Mouse (Mus musculus): ENCODE data around the gene Klra1.
"Not testable (repeated sequence)": the region's sequence is repeated elsewhere in the genome, so short reads cannot be mapped to it uniquely, and the experiment has no call there.

The Klra1 gene

DNA sequence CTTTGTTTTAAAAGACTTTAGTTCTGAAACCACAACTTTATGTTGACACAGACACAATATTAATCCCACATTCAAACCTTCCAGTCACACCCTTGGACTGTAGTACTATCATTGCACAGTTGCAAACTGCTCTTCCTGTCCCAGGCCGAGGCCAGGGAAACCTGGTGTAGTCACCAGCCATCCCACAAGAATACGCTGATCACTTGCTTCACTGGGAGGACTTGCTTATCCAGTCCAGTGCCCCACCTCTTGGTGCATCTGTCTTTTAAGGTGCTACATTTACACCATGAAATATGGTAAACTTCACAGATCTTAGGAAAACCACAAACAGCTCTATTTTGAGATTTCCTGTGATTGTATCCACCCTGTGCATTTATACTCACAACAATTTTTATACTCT lies at the start of gene Klra1:
Klra1 (minus strand) TSS at position 125 of the 400 bp plus-strand sequence.
- no peak for DNase-seq (ENCODE audit: low read depth, low spot score)

DNA sequence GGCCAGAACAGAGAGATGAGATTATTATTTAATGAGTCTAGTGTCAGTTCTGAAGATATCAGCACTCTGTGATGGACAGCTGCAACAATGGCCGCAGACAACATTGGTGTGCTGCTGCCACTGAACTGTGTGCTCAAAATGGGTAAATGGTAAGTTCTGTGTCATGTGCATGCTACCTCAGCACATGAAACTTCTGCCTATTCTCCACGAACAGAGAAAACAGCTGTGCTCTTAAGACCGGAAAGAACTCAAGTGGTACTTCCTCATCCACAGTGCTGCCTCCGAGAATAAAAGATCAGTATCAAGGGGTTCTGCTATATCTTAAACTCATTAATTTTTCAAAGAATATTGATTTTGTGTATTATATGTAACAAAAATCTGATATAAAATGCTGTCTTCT lies 42.8 kb upstream of the Klra1 start:
- no peak for DNase-seq (ENCODE audit: low read depth, low spot score)

DNA sequence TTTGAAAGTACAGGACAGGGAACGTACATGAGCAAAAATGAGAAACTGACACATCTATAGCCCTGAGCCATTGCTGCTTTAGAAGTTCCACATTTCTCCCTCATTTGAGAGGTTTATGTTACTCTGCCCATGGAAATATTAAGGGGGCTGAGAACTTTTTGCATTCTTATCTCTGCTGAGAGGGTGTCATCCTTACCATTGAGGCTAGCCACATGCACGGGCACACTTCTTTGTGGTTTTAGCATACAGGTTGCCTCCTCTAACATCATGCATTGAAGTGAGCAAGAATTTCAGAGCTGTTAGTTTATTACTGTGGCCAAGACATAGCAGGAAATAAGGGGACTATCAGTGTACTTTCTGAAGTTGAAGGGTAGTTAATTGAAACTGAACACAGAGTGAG lies 32.5 kb upstream of the Klra1 start:
- DNase-seq (ENCODE audit: low read depth, low spot score) = no peak

DNA sequence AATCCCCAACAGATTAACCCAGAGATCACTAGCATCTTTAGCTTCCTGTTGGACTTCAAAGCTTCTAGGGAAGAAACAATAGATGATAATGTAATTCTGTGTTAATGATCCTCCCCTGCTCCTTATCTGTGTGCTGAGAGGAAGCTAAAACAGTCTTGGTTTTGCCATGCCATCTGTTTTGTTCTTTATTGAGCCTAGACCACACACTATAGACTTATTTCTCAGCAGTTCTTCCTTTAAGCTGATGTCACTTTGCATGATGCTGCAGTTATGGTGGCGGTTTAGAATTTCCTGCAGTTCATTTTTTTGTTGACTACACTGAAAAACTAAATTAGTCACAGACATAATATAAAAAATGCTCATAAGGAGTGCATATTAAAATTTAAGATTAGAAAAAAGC lies 18.2 kb upstream of the Klra1 start:
- no peak for DNase-seq (ENCODE audit: low read depth, low spot score)

DNA sequence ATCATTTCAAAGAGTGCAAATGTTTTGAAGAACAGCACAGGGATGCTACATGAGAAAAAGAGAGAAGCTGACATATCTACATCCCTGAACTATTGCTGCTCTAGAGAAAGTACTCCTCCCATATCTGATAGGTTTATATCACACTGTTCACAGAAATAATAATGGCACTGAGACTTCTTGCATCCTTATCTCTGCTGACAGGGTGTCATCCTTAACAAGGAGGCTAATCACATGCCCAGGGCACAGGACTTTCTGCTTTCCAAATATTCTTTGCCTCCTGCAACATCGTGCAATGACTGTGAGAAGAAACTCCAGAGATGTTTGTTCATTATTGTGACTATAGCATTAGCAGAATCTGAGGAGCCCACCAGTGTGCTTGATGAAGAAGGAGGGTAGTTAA lies 871 bp downstream of the Klra1 start:
- no peak for DNase-seq (ENCODE audit: low read depth, low spot score)

DNA sequence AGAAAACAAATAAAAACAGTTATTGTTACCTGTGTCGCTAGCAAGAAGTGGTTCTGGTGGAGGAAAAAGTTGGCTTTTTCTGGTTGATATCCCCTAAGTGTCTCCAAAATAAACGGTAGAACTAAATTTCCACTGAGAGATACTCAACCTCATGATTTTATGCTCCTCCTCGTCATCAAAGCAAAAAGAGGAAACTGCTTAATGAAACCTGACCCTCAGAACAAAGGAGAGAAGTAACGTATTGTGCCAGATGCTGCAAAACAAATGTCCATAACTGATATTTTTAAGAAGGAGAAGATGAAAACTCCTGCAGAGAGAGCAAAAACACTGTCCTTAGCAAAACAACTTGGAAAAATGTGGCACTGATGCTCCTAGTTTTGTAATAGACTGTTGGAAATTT lies 4.3 kb downstream of the Klra1 start:
- no peak for DNase-seq (ENCODE audit: low read depth, low spot score)

DNA sequence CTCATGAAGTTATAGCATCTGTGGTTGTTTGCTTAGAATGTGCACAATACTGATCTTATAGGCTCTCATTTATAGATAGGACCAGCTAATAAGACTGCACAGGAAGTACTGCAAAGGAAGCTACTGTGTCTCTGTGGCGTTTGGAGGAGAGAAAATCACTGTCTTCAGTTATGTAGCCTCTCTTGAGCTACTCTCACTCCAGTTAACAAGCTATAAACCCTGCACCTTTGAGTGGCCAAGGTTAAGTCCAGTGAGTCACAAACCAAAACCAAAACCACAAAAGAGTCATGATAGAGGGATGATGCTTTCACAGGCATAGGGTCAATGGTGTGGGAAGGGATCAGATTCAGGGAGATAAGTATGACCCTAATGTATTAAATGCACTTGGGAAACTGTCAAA lies 41.3 kb downstream of the Klra1 start:
- DNase-seq (ENCODE audit: low read depth, low spot score) = not testable (repeated sequence)

DNA sequence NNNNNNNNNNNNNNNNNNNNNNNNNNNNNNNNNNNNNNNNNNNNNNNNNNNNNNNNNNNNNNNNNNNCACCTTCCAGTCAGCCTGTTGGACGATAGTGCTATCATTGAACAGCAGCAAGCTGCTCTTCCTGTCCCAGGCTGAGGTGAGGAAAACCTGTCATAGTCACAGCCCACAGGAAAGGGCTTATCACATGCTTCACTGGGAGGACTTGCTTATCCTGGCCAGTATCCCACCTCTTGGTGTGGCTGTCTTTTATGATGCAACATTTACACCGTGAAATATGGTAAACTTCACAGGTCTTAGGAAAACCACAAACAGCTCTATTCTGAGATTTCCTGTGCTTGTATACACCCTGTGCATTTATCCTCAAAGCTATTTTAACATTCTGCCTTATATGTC lies 44.7 kb downstream of the Klra1 start:
- not testable (repeated sequence) for DNase-seq (ENCODE audit: low read depth, low spot score)

DNA sequence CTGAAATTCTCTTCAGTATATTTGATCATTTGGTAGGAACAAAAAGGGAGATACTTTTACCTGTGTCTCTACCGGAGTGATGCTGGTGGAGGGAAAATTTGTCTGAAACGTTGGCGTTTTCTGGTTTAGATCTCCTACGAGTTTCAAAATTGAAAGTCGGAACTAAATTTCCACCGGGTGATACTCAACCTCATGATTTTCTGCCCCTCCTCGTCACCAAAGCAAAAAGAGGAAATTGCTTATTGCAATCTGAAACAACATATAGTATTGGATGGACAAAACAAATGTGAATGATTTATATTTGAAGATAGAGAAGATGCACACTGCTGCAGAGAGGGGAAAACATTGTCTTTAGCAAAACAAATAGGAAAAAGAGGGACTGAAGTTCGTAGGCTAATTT lies 49.3 kb downstream of the Klra1 start, which contains the start of gene Klra3:
Klra3 (minus strand) TSS at position 164 of the 400 bp plus-strand sequence.
- no peak for DNase-seq (ENCODE audit: low read depth, low spot score)

Data from A20 (cell line).